Mouse (Mus musculus) left cerebral cortex, postnatal 36 days (tissue): ENCODE results near the gene Gm525. TPM values are rescaled to one million over a fixed set of nuclear protein-coding genes. Genes with fewer than 3 reads are reported as not detected.
"Not testable (repeated sequence)": the region's sequence is repeated elsewhere in the genome, so short reads cannot be mapped to it uniquely, and the experiment has no call there.

Source experiments
- DNase-seq, 2 experiments: peaks; one replicate each; pipeline ENCODE4 v3.0.0; 2021 to 2022; ENCODE audit warnings: low spot score in 2 of 2, mixed read lengths in 1 of 2
- intact Hi-C: fragments of 180-260 bp; cut with DNase I; formaldehyde crosslinking; loops from one replicate; pipeline ENCODE4 v1.15.1; 2025
- total RNA-seq, 2 experiments: library from RNA; stranded (reverse); gene quantifications; 2 replicates each; pipeline ENCODE4 v1.2.3; 2021

Gm525 gene
- total RNA-seq, result not detected

- DNase-seq, result no peak
- intact Hi-C loops, result no loop called here
Observed at GRCm38 (mm10) chr11:89073541-89073940, at the start of gene Gm525. Gm525 (plus strand) TSS chr11:89073841.

- intact Hi-C loops, result no loop called here
Observed at GRCm38 (mm10) chr11:89024181-89024881, 49.3 kb upstream of the Gm525 start.

GRCm38 (mm10) chr11:89025603-89026002, 48.0 kb upstream of the Gm525 start:
- intact Hi-C loops, result no loop called here
- DNase-seq, result no peak

More at GRCm38 (mm10) chr11:89024181-89024881, 49.3 kb upstream of the Gm525 start:
- DNase-seq, result peak in 1 of 2 experiments; percentile 22

- DNase-seq, result no peak
- intact Hi-C loops, result no loop called here
Observed at GRCm38 (mm10) chr11:89026117-89026516, 47.5 kb upstream of the Gm525 start.

- DNase-seq, result no peak
- intact Hi-C loops, result no loop called here
Observed at GRCm38 (mm10) chr11:89027955-89028361, 45.7 kb upstream of the Gm525 start.

- intact Hi-C loops, result no loop called here
- DNase-seq, result no peak
Observed at GRCm38 (mm10) chr11:89028871-89029405, 44.7 kb upstream of the Gm525 start.

GRCm38 (mm10) chr11:89030552-89030951, 43.1 kb upstream of the Gm525 start:
- intact Hi-C loops, result no loop called here
- DNase-seq, result no peak

GRCm38 (mm10) chr11:89031189-89031588, 42.5 kb upstream of the Gm525 start:
- no peak for DNase-seq
- intact Hi-C loops, result no loop called here

GRCm38 (mm10) chr11:89034592-89034991, 39.0 kb upstream of the Gm525 start:
- intact Hi-C loops, result no loop called here

GRCm38 (mm10) chr11:89035552-89035951, 38.1 kb upstream of the Gm525 start:
- intact Hi-C loops, result loop anchor here (5.0 kb wide), 2 partner anchors 33 to 48 kb away; no protein-coding TSS in a partner anchor

More at GRCm38 (mm10) chr11:89034592-89034991, 39.0 kb upstream of the Gm525 start:
- DNase-seq, result no peak

GRCm38 (mm10) chr11:89038496-89038895, 35.1 kb upstream of the Gm525 start:
- DNase-seq, result no peak
- intact Hi-C loops, result loop anchor here (5.0 kb wide), 2 partner anchors 36 to 51 kb away; no protein-coding TSS in a partner anchor

More at GRCm38 (mm10) chr11:89035552-89035951, 38.1 kb upstream of the Gm525 start:
- no peak for DNase-seq

GRCm38 (mm10) chr11:89039325-89039724, 34.3 kb upstream of the Gm525 start:
- intact Hi-C loops, result loop anchor here (5.0 kb wide), 2 partner anchors 37 to 52 kb away; no protein-coding TSS in a partner anchor

GRCm38 (mm10) chr11:89041073-89041472, 32.6 kb upstream of the Gm525 start:
- DNase-seq, intact Hi-C loops: not testable (repeated sequence)

More at GRCm38 (mm10) chr11:89039325-89039724, 34.3 kb upstream of the Gm525 start:
- DNase-seq, result peak; percentile 46 to 51

GRCm38 (mm10) chr11:89043046-89043445, 30.6 kb upstream of the Gm525 start:
- DNase-seq, result no peak
- intact Hi-C loops, result no loop called here

- intact Hi-C loops, DNase-seq: not testable (repeated sequence)
Observed at GRCm38 (mm10) chr11:89045501-89045900, 28.1 kb upstream of the Gm525 start.

- no peak for DNase-seq
- intact Hi-C loops, result no loop called here
Observed at GRCm38 (mm10) chr11:89046021-89046420, 27.6 kb upstream of the Gm525 start.

GRCm38 (mm10) chr11:89051767-89052166, 21.9 kb upstream of the Gm525 start:
- DNase-seq, result no peak
- intact Hi-C loops, result no loop called here

GRCm38 (mm10) chr11:89055931-89056690, 17.5 kb upstream of the Gm525 start:
- intact Hi-C loops, result no loop called here
- no peak for DNase-seq

- DNase-seq, result no peak
- intact Hi-C loops, result no loop called here
Observed at GRCm38 (mm10) chr11:89058515-89059270, 14.9 kb upstream of the Gm525 start.
